Mouse (Mus musculus) spleen, adult 2 months (tissue): ENCODE data around the gene Spib. TPM values are rescaled to one million over a fixed set of nuclear protein-coding genes. Genes with fewer than 3 reads are reported as not detected.
A peak's percentile ranks its signal among the peaks of the same experiment; 100 is the strongest.

Source experiments
- DNase-seq, 2 experiments: peaks; one replicate each; pipeline versions ENCODE4 v3.0.0 to v3.0.0-alpha.2; 2012 to 2021; ENCODE audit warnings: low spot score in 2 of 2, low read depth in 1 of 2
- H3K27ac ChIP-seq: fragments of 200-500 bp; 2 replicates; pipeline ENCODE4 v1.5.1; 2012; ENCODE audit warnings: low read length, inconsistent platforms; ENCODE audit not compliant: insufficient read depth
- H3K27me3 ChIP-seq: fragments of 200-500 bp; 2 replicates; pipeline ENCODE4 v1.6.1; 2012; ENCODE audit warnings: mild to moderate bottlenecking, moderate library complexity, low read length, inconsistent platforms; ENCODE audit not compliant: control insufficient read depth, insufficient read depth
- H3K36me3 ChIP-seq: fragments of 200-500 bp; 2 replicates; pipeline ENCODE4 v1.6.1; 2012; ENCODE audit warnings: mild to moderate bottlenecking, low read length, inconsistent platforms; ENCODE audit not compliant: control insufficient read depth, insufficient read depth
- H3K4me1 ChIP-seq: fragments of 200-500 bp; 2 replicates; pipeline ENCODE4 v1.6.1; 2011; ENCODE audit warnings: inconsistent platforms; ENCODE audit not compliant: control insufficient read depth, insufficient read depth, insufficient read length
- H3K4me3 ChIP-seq: fragments of 200-500 bp; 2 replicates; pipeline ENCODE4 v1.5.1; 2011; ENCODE audit warnings: mild to moderate bottlenecking, inconsistent platforms; ENCODE audit not compliant: insufficient read depth, insufficient read length; ENCODE audit errors: extremely low read depth
- CTCF ChIP-seq: fragments of 200-500 bp; IDR thresholded peaks from 2 replicates; pipeline ENCODE4 v1.5.1; 2011; ENCODE audit warnings: mild to moderate bottlenecking, inconsistent platforms; ENCODE audit not compliant: insufficient read depth, insufficient read length, insufficient replicate concordance; ENCODE audit errors: extremely low read depth
- POLR2A ChIP-seq: fragments of 200-500 bp; IDR thresholded peaks from 2 replicates; pipeline ENCODE4 v1.6.1; 2011; ENCODE audit warnings: low read depth, low read length, inconsistent platforms
- WGBS: fragments of 180-500 bp; shearing (Covaris S2); methylation state at CpG from one replicate; pipeline ENCODE4 v1.1.7; 2018; 5-methylcytosine and 5-hydroxymethylcytosine counted together
- polyA plus RNA-seq: library from polyadenylated mRNA; depleted of rRNA; stranded (reverse); fragments of >200 nt; gene quantifications from 2 replicates; pipeline ENCODE4 v1.2.3, GENCODE M21; 2012

Gene Spib
- polyA plus RNA-seq, 1 experiment: 285 TPM

GRCm38 (mm10) chr7:44534242-44534641 lies 2.4 kb upstream of the Spib start:
- no peaks in the 10 kb centered on the region for H3K27me3 ChIP-seq
- TF ChIP-seq POLR2A (peak; percentile 19; the same call in 1 of the 2 replicates), CTCF (no peak)
- peak overlapping the region; percentile 54; the same call in 1 of the 2 replicates for H3K4me3 ChIP-seq
- H3K36me3 ChIP-seq: peaks cover 32% of the 10 kb centered on the region
- peak; percentile 75 to 88 for DNase-seq
- peak overlapping the region; percentile 96 for H3K27ac ChIP-seq
- 26% methylated on average over 13 of the region's 13 CpGs for WGBS
- peaks cover 32% of the 10 kb centered on the region; the same call in 1 of the 2 replicates for H3K4me1 ChIP-seq

DNA sequence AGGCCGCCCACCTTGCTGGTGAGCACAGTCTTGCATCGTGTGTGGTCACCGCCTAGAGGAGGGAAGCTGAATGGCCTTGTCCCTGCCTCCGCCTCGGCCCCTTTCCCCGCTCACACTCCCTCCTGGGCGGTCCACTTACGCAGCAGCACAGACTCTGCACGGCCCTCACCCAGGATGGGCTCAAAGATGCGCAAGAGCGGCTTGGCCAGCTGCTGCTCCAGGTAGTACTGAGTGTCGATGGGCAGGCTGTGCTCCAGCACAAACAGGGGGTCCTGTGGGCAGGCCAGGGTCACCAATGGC lies 1.8 kb upstream of the Spib start:
- TF ChIP-seq CTCF: no peak
- no peak for TF ChIP-seq POLR2A
- 68% methylated on average over 12 of the region's 12 CpGs for WGBS
- Histone ChIP-seq H3K4me3 (peak overlapping the region; percentile 54; the same call in 1 of the 2 replicates), H3K27me3 (no peaks in the 10 kb centered on the region), H3K36me3 (peaks cover 31% of the 10 kb centered on the region), H3K4me1 (peaks cover 37% of the 10 kb centered on the region; the same call in 1 of the 2 replicates), H3K27ac (peak overlapping the region; percentile 96)
- DNase-seq: peak in 1 of 2 experiments; percentile 35

DNA sequence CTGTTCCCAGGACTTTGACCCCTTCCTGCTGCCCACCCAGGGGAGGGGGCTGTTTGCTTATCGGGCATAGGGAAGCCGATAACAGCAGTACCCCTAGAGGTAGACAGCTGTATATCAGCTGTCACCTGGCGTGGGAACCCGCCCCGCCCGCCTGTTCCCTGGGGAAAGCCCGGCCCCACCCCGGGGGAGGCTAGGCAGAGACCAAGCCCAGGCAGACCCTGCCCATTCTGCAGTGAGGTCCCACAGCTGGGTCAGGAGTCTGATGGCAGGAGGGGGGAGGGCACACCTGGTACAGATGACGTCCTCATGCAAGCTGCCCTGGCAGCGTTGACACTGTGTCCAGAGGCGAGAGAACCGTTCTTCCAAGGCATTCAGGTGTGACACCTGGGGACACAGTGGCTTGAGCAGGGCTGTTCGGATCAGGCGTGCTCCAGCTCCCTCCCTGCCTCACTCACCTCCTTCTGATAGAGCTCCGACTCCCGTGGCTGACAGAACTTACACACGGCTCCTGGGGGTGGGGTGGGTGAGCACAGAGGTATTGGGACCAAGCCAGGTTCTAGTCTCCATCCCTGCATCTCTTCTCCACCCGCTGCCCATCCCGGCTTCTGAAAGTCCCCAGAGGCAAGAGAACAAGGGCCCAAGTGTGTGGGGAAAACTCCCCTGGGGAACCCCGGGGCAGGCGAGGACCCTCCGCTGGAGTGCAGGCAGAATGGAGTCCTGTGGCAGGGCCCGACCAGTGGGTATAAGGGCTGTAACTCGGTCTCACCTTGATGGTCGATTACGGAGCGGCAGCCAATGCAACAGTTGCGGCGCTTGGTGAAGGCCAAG lies 1.3 kb upstream of the Spib start:
- peak overlapping the region; percentile 96 for H3K27ac ChIP-seq
- no peaks in the 10 kb centered on the region for H3K27me3 ChIP-seq
- TF ChIP-seq CTCF (no peak), POLR2A (peak; percentile 7; the same call in 1 of the 2 replicates)
- peak in 1 of 2 experiments; percentile 73 for DNase-seq
- peaks cover 41% of the 10 kb centered on the region; the same call in 1 of the 2 replicates for H3K4me1 ChIP-seq
- 60% methylated on average over 29 of the region's 29 CpGs for WGBS
- H3K36me3 ChIP-seq: peaks cover 30% of the 10 kb centered on the region
- H3K4me3 ChIP-seq: peak overlapping the region; percentile 54; the same call in 1 of the 2 replicates

GRCm38 (mm10) chr7:44531207-44531606 lies 664 bp downstream of the Spib start:
- DNase-seq: peak in 1 of 2 experiments; percentile 79
- 10% methylated on average over 5 of the region's 5 CpGs for whole genome bisulfite sequencing
- no peaks in the 10 kb centered on the region for H3K27me3 ChIP-seq
- H3K4me3 ChIP-seq: peak overlapping the region; percentile 64
- peak overlapping the region; percentile 96 for H3K27ac ChIP-seq
- peak; percentile 80 for TF ChIP-seq POLR2A
- TF ChIP-seq CTCF: no peak
- peaks cover 45% of the 10 kb centered on the region; the same call in 1 of the 2 replicates for H3K4me1 ChIP-seq
- H3K36me3 ChIP-seq: peaks cover 24% of the 10 kb centered on the region

GRCm38 (mm10) chr7:44530507-44530906 lies 1.4 kb downstream of the Spib start:
- Histone ChIP-seq H3K4me1 (peaks cover 45% of the 10 kb centered on the region; the same call in 1 of the 2 replicates), H3K36me3 (peaks cover 24% of the 10 kb centered on the region), H3K27me3 (no peaks in the 10 kb centered on the region), H3K4me3 (peak overlapping the region; percentile 64), H3K27ac (peak overlapping the region; percentile 96)
- DNase-seq: no peak
- no peak for TF ChIP-seq POLR2A
- TF ChIP-seq CTCF: no peak
- WGBS: 42% methylated on average over 3 of the region's 3 CpGs

DNA sequence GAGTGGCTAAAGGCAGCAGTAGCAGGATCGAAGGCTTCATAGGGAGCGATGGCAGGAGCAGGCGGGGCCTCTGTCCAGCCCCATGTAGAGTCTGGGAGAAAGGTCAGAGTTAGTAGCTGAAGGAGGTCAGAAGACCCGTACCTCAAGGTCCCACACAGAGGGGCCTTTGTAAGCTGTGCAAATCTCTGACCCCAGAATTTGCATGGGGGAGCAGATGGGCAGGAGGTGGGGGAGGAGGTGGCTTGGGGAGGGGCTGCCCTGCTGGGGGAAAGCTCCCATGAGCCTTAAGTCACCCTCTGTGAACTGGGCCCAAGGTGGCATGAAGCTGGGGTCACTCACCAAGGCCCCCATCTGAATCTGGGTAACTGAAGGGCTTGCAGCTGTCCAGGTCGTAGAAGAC lies 2.4 kb downstream of the Spib start:
- peaks cover 38% of the 10 kb centered on the region for H3K4me1 ChIP-seq
- peaks cover 22% of the 10 kb centered on the region for H3K36me3 ChIP-seq
- no peaks in the 10 kb centered on the region for H3K27me3 ChIP-seq
- peak in 1 of 2 experiments; percentile 63 for DNase-seq
- TF ChIP-seq POLR2A (no peak), CTCF (no peak)
- WGBS: 44% methylated on average over 5 of the region's 5 CpGs
- peak overlapping the region; percentile 96 for H3K27ac ChIP-seq
- peak overlapping the region; percentile 64 for H3K4me3 ChIP-seq
